Mouse (Mus musculus) ES-Bruce4 (cell line): ENCODE data around the gene Rprd1b. TPM values are rescaled to one million over a fixed set of nuclear protein-coding genes. Genes with fewer than 3 reads are reported as not detected.

Source experiments
- H3K27ac ChIP-seq: 2 replicates; pipeline ENCODE4 v1.5.1; 2012; ENCODE audit warnings: low read length, inconsistent platforms; ENCODE audit not compliant: insufficient read depth
- H3K27me3 ChIP-seq: 2 replicates; pipeline ENCODE4 v1.6.1; 2012; ENCODE audit warnings: mild to moderate bottlenecking, low read length, inconsistent platforms; ENCODE audit not compliant: control insufficient read depth, poor library complexity, insufficient read depth, severe bottlenecking
- H3K36me3 ChIP-seq: 2 replicates; pipeline ENCODE4 v1.6.1; 2012; ENCODE audit warnings: inconsistent platforms, mild to moderate bottlenecking, low read length, moderate library complexity; ENCODE audit not compliant: control insufficient read depth, poor library complexity, insufficient read depth, severe bottlenecking
- H3K4me1 ChIP-seq: one replicate; pipeline ENCODE4 v1.8.1; 2011; ENCODE audit warnings: low read length; ENCODE audit not compliant: control insufficient read depth, insufficient read depth
- H3K4me3 ChIP-seq: 2 replicates; pipeline ENCODE4 v1.5.1; 2011; ENCODE audit warnings: low read depth, mild to moderate bottlenecking, low read length
- H3K9ac ChIP-seq: 2 replicates; pipeline ENCODE4 v1.6.1; 2012; ENCODE audit warnings: low read depth, mild to moderate bottlenecking, inconsistent platforms; ENCODE audit not compliant: poor library complexity, severe bottlenecking
- H3K9me3 ChIP-seq: replicated peaks from 2 replicates; pipeline ENCODE4 v1.6.1; 2012; ENCODE audit warnings: mild to moderate bottlenecking, low read length, inconsistent platforms; ENCODE audit not compliant: control insufficient read depth, poor library complexity, insufficient read depth, severe bottlenecking
- CTCF ChIP-seq: IDR thresholded peaks from one replicate; pipeline ENCODE4 v1.8.1; 2011; ENCODE audit warnings: low read depth, low read length
- EP300 ChIP-seq: IDR thresholded peaks from 2 replicates; pipeline ENCODE4 v1.6.1; 2011; ENCODE audit warnings: low read depth, low read length; ENCODE audit not compliant: insufficient read depth
- POLR2A ChIP-seq: IDR thresholded peaks from one replicate; pipeline ENCODE4 v1.8.1; 2011; ENCODE audit warnings: low read length; ENCODE audit not compliant: insufficient read depth
- polyA plus RNA-seq: library from polyadenylated mRNA; stranded (reverse); fragments of >200 nt; gene quantifications from 2 replicates; pipeline ENCODE4 v1.2.4, GENCODE M21; 2011; ENCODE audit warnings: low read depth; ENCODE audit not compliant: missing spikeins, insufficient read depth, insufficient read length

Rprd1b gene
- polyA plus RNA-seq, 1 experiment, result 18.6 TPM

GRCm38 (mm10) chr2:158130391-158130986, 102.2 kb downstream of the Rprd1b start:
- no peaks in the 10 kb centered on the region for H3K4me1 ChIP-seq
- H3K36me3 ChIP-seq, result no peaks in the 10 kb centered on the region
- no peak overlapping the region for H3K4me3 ChIP-seq
- no peak for TF ChIP-seq EP300
- no peak for TF ChIP-seq POLR2A
- TF ChIP-seq CTCF, result no peak
- no peak overlapping the region for H3K9ac ChIP-seq
- H3K27me3 ChIP-seq, result no peaks in the 10 kb centered on the region
- H3K27ac ChIP-seq, result no peak overlapping the region
- H3K9me3 ChIP-seq, result no peaks in the 10 kb centered on the region

- Histone ChIP-seq H3K27ac (no peak overlapping the region), H3K36me3 (no peaks in the 10 kb centered on the region), H3K9ac (no peak overlapping the region), H3K27me3 (no peaks in the 10 kb centered on the region), H3K4me1 (no peaks in the 10 kb centered on the region), H3K9me3 (no peaks in the 10 kb centered on the region), H3K4me3 (no peak overlapping the region)
- TF ChIP-seq POLR2A, result no peak
- no peak for TF ChIP-seq CTCF
- TF ChIP-seq EP300, result no peak
These were observed 103.0 kb downstream of the Rprd1b start for GRCm38 (mm10) chr2:158131197-158131835.

- H3K36me3 ChIP-seq, result no peaks in the 10 kb centered on the region
- H3K27me3 ChIP-seq, result no peaks in the 10 kb centered on the region
- TF ChIP-seq POLR2A, result no peak
- no peak for TF ChIP-seq EP300
- no peak for TF ChIP-seq CTCF
- H3K4me1 ChIP-seq, result no peaks in the 10 kb centered on the region
- no peak overlapping the region for H3K9ac ChIP-seq
- no peak overlapping the region for H3K27ac ChIP-seq
- H3K4me3 ChIP-seq, result no peak overlapping the region
- no peaks in the 10 kb centered on the region for H3K9me3 ChIP-seq
These were observed 104.0 kb downstream of the Rprd1b start for GRCm38 (mm10) chr2:158132320-158132719.

GRCm38 (mm10) chr2:158133050-158133449, 104.8 kb downstream of the Rprd1b start:
- H3K27ac ChIP-seq, result no peak overlapping the region

GRCm38 (mm10) chr2:158136205-158136604, 107.9 kb downstream of the Rprd1b start:
- no peaks in the 10 kb centered on the region for H3K36me3 ChIP-seq
- no peaks in the 10 kb centered on the region for H3K27me3 ChIP-seq
- no peaks in the 10 kb centered on the region for H3K9me3 ChIP-seq
- H3K27ac ChIP-seq, result no peak overlapping the region
- no peaks in the 10 kb centered on the region for H3K4me1 ChIP-seq
- H3K4me3 ChIP-seq, result no peak overlapping the region
- no peak overlapping the region for H3K9ac ChIP-seq
- no peak for TF ChIP-seq POLR2A

More at GRCm38 (mm10) chr2:158133050-158133449, 104.8 kb downstream of the Rprd1b start:
- TF ChIP-seq POLR2A (no peak), EP300 (no peak), CTCF (no peak)
- H3K27me3 ChIP-seq, result no peaks in the 10 kb centered on the region
- no peaks in the 10 kb centered on the region for H3K36me3 ChIP-seq
- H3K4me1 ChIP-seq, result no peaks in the 10 kb centered on the region
- no peak overlapping the region for H3K4me3 ChIP-seq
- H3K9ac ChIP-seq, result no peak overlapping the region
- H3K9me3 ChIP-seq, result no peaks in the 10 kb centered on the region

- H3K27me3 ChIP-seq, result no peaks in the 10 kb centered on the region
- H3K9me3 ChIP-seq, result no peaks in the 10 kb centered on the region
- no peaks in the 10 kb centered on the region for H3K36me3 ChIP-seq
- TF ChIP-seq POLR2A (no peak), CTCF (no peak), EP300 (no peak)
- H3K4me3 ChIP-seq, result no peak overlapping the region
- H3K27ac ChIP-seq, result no peak overlapping the region
- no peaks in the 10 kb centered on the region for H3K4me1 ChIP-seq
- no peak overlapping the region for H3K9ac ChIP-seq
These were observed 109.5 kb downstream of the Rprd1b start for GRCm38 (mm10) chr2:158137771-158138170.
